Mouse (Mus musculus): Measurements from ENCODE around the gene Trim65.

The Trim65 gene

GRCm38 (mm10) chr11:116130488-116131205, at the start of gene Trim65:
Gene Trim65, minus strand, starts transcription at chr11:116131128.
- TF ChIP-seq GATA4 (IDR thresholded peaks at IDR 0.05; ENCODE audit: insufficient replicate concordance, low read length) = no peak; the same call in 1 of the 2 replicates

- no peak for TF ChIP-seq GATA4 (IDR thresholded peaks at IDR 0.05; ENCODE audit: insufficient replicate concordance, low read length)
Observed at GRCm38 (mm10) chr11:116178411-116179121, 47.6 kb upstream of the Trim65 start.

GRCm38 (mm10) chr11:116176010-116176409, 45.1 kb upstream of the Trim65 start:
- no peak for TF ChIP-seq GATA4 (IDR thresholded peaks at IDR 0.05; ENCODE audit: insufficient replicate concordance, low read length)

GRCm38 (mm10) chr11:116174775-116175448, 44.0 kb upstream of the Trim65 start:
- no peak for TF ChIP-seq GATA4 (IDR thresholded peaks at IDR 0.05; ENCODE audit: insufficient replicate concordance, low read length)

GRCm38 (mm10) chr11:116171959-116172358, 41.0 kb upstream of the Trim65 start:
- no peak for TF ChIP-seq GATA4 (IDR thresholded peaks at IDR 0.05; ENCODE audit: insufficient replicate concordance, low read length)

- TF ChIP-seq GATA4 (IDR thresholded peaks at IDR 0.05; ENCODE audit: insufficient replicate concordance, low read length) = no peak
Observed at GRCm38 (mm10) chr11:116170003-116170800, 39.3 kb upstream of the Trim65 start.

- TF ChIP-seq GATA4 (IDR thresholded peaks at IDR 0.05; ENCODE audit: insufficient replicate concordance, low read length) = no peak
Observed at GRCm38 (mm10) chr11:116169214-116169613, 38.3 kb upstream of the Trim65 start.

- TF ChIP-seq GATA4 (IDR thresholded peaks at IDR 0.05; ENCODE audit: insufficient replicate concordance, low read length) = no peak; the same call in 1 of the 2 replicates
Observed at GRCm38 (mm10) chr11:116167884-116168439, 37.0 kb upstream of the Trim65 start, which contains the start of gene Fbf1. Gene Fbf1, minus strand, starts transcription at chr11:116168166.

GRCm38 (mm10) chr11:116167232-116167631, 36.3 kb upstream of the Trim65 start:
- TF ChIP-seq GATA4 (IDR thresholded peaks at IDR 0.05; ENCODE audit: insufficient replicate concordance, low read length) = no peak

GRCm38 (mm10) chr11:116163002-116163401, 32.1 kb upstream of the Trim65 start:
- TF ChIP-seq GATA4 (IDR thresholded peaks at IDR 0.05; ENCODE audit: insufficient replicate concordance, low read length) = no peak

GRCm38 (mm10) chr11:116162146-116162545, 31.2 kb upstream of the Trim65 start:
- TF ChIP-seq GATA4 (IDR thresholded peaks at IDR 0.05; ENCODE audit: insufficient replicate concordance, low read length) = no peak

GRCm38 (mm10) chr11:116161312-116161711, 30.4 kb upstream of the Trim65 start:
- TF ChIP-seq GATA4 (IDR thresholded peaks at IDR 0.05; ENCODE audit: insufficient replicate concordance, low read length) = no peak

GRCm38 (mm10) chr11:116150960-116151359, 20.0 kb upstream of the Trim65 start:
- no peak for TF ChIP-seq GATA4 (IDR thresholded peaks at IDR 0.05; ENCODE audit: insufficient replicate concordance, low read length)

GRCm38 (mm10) chr11:116149341-116149740, 18.4 kb upstream of the Trim65 start:
- TF ChIP-seq GATA4 (IDR thresholded peaks at IDR 0.05; ENCODE audit: insufficient replicate concordance, low read length) = no peak
